Mouse (Mus musculus): ENCODE results near the gene Olfml3.

Gene Olfml3

DNA sequence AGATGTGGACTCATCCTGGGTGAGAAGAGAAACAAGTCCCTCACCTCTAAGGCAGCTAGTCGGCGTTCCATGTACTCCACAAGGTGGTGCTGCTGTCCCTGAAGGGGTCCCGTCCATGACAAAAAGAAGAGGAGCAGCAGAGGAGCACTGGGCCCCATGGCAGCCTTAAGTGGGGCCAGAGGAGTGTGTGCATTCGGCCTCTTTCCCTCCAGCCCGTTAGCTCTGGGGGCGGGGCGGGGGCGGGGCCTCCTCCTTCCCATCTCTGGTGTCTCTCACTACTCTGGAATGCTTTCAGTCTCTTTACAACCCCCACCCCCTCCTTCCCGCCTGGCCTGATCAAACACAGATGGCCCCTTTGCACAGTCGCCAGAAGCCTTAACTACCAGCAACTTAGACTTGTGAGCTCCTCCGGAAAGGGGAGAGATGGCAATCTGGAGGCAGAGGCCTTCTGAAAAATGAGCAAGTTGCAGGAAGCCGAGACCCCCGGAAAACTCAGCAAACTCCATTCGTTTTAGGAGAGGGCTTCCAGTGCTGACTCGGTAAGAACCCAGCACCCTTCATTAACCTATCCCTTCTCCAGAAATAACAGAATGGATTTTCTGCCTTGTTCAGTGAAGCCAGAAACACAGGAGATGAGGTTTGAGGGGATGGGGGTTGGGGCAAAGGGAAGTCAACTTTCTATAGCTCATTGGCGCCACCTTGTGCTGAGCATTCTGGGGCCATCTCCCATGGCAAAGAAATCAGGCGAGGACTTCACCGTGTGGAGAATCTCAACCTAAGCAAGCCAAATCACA, at the start of gene Olfml3:
Gene Olfml3 (minus strand): TSS at position 224 of the 794 bp plus-strand sequence.
- DNase-seq (ENCODE audit: low spot score), result peak; percentile 62

DNA sequence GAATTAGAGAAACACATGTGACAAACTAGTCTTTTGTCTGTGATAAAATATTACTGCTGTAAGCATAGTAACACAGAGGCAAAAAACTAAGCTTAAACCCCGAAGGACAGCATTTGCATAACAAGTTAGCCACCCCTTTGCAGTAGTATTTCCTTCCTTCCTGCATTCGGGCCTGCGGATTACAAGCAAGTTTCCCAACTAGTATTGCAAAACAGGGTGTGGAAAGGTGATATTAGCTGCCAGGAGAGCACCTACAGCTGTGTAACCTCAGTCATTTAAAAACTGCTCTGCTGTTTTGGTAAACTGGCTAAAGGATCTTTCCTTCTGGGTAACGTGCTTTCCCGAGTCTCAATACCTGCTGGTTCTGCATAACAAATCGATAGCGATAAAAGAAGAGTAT, 49.4 kb upstream of the Olfml3 start:
- no peak for DNase-seq (ENCODE audit: low spot score)

DNA sequence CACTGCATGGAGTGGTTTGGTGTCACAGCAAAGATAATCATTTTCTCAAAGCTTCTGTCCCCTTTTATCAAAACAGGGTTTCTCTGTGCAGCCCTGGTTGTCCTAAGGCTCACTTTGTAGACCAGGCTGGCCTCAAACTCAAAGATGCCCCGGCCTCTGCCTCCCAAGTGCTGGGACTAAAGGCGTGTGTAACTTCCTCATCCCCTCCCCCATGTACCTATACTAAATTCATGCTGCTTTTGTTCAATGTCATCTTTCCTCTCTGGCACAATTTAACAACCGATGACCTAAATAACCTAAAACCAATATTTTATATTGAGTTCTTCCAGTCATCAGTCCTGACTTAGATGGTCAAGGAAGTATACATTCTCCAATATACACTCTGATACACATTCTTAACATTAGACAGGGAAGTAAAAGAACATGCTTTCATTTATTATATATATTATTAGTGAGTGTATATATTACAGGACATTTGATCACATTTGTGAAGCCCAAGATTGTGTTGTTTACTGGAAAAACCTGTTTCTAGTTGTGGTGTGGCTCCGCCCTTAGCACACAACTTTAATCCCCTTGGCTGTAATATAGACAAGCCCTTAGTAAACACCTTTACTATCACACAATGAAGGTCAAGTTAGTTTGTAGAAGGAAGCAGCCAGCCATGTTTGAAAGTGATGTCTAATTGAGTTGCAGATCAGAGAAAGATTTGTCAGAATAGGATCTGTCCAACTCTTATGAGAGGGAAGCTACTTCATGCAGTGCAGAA, 45.2 kb upstream of the Olfml3 start:
- DNase-seq (ENCODE audit: low spot score), result no peak

DNA sequence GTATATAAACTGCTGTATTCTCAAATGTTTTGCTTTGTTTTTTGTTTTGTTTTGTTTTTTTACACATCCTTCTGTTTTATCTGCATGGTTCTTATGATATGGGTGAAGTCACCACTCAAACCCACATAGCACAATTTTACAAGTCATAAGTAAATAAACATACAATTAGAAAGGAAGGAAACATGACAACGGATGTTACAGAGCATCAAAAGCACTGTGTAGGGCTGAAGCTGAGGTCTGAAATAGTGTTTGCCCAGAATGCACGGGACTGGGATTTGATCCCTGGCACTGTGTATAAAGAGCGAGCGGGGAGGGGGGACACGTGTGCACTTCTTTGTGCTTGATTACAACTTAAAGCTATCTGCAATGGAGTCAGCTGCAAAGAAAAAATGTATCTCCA, 43.0 kb upstream of the Olfml3 start:
- no peak for DNase-seq (ENCODE audit: low spot score)

DNA sequence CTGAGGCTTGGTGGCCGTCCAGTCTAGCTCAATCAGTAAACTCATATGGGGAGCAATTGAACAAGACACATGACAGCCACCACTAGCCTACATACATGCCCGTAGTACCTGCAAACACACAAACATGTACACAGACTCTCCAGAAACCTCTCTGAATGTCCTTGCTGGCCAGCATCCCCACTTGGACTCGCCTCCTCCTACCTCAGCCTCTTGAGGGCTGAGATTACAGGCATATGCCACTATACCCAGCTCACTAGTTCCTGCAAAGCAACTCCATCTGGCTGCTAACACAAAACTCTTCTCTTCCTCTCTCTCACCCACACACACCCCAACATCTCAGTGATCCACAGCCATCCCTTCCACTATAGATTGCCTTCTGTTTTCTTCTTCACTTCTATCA, 42.5 kb upstream of the Olfml3 start:
- DNase-seq (ENCODE audit: low spot score), result no peak

DNA sequence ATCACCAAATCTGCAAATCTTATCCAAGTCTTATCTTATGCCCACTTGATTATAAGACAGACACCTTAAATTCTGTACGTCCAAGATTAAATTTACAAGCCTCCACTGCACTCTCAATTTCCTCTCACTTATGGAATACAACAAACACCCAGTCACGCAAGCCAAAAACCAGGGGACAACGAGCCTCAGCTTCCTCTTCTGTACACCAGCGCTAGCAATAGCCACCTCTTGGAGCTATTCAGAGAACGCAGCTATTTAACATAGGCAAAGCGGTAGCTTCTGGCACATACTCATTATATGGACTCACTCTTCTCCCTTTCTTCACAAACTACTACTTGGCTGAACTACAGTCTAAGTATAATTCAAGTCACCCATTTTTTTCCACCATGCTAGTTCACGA, 41.4 kb upstream of the Olfml3 start:
- no peak for DNase-seq (ENCODE audit: low spot score)

DNA sequence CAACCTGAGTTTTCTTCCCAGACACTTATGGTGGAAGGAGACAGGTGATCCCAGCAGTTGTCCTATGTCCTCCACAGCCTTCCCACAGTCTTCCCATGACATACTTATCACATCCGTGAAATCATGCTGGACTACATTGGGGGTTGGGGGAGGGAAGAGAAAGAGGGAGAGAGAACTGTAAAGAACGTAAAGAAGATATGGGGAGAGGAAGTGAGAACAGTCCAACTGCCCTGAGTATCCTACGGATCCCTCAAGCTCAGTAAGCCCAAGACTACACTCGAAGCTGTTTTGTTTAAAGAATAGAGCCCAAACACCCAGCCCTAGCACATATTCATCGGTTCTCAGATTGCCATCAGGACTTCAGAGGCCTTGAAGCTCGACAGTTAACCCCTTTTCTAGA, 40.9 kb upstream of the Olfml3 start:
- DNase-seq (ENCODE audit: low spot score), result no peak

DNA sequence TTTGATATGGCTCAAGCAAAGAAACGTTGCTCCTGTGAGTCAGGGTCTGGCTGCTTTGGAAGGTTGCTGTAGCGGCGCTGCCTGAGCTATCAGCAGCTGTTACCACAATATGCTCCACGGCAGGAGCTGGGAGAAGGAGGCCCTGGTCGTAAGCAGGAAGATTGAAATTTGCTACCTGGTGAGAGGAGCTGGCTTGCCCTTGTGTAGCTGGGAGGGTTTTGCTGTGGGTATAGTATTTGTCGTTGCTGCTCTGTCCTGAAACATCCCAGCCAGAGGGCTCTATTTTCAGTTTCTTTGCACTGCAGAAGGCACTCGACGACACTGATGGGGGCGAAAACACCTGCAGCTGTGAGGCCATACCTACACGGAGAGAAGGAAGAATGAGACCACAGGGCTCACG, 40.1 kb upstream of the Olfml3 start:
- no peak for DNase-seq (ENCODE audit: low spot score)

DNA sequence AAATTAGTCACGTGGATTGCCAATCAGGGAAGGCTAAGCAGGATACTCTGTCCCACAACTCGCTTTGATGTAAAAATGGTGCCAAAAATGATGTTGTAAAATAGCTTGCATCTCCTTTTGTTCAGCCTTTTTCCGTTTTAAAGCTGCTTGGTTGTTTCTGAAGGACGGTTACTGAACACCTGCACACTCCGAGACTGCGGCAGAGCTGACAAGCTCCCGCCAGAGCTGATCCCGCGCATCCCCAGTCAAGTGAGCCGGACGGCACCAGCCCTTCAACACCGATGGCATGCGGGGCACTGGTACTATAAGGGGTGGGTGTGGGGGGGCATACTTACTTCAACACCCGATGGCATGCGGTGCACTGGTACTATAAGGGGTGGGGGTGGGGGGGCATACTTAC, 36.2 kb upstream of the Olfml3 start:
- DNase-seq (ENCODE audit: low spot score), result no peak

DNA sequence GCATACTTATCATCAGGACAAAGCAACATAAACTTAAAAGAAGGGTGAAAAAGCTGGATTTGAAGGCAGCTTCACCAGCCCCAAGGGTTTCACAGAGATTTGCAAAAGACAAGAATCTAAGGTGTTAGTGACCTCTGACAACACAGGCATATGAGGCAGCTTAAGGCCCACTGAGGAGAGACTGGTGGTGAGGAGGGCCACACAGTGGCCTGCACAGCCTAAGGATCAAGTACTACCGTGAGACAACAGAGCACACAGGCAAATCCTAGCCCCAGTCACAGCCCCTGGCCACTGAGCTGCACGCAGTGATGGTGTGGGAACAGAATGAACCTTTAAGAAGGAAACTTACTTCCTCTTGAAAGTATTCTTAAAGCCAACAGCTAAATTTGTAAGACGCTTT, 35.7 kb upstream of the Olfml3 start:
- no peak for DNase-seq (ENCODE audit: low spot score)

DNA sequence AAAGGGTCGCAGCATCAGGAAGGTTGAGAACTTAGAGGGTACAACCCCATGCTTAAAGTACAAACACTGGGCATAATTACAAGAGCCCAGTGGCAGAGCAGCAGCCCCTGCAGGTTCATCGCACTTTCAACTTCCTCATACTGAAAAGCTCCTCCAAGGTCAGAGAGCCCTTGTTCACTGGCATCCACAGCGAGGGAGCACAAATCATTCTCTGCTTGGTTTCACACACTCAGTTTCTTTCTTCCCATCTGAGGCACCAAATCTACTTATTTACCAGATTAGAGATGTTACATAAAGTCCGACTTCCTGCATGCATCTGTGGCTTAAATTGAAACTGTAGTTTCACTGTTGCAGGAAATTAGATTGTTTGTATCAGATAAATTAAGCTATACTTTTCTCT, 35.0 kb upstream of the Olfml3 start:
- no peak for DNase-seq (ENCODE audit: low spot score)

DNA sequence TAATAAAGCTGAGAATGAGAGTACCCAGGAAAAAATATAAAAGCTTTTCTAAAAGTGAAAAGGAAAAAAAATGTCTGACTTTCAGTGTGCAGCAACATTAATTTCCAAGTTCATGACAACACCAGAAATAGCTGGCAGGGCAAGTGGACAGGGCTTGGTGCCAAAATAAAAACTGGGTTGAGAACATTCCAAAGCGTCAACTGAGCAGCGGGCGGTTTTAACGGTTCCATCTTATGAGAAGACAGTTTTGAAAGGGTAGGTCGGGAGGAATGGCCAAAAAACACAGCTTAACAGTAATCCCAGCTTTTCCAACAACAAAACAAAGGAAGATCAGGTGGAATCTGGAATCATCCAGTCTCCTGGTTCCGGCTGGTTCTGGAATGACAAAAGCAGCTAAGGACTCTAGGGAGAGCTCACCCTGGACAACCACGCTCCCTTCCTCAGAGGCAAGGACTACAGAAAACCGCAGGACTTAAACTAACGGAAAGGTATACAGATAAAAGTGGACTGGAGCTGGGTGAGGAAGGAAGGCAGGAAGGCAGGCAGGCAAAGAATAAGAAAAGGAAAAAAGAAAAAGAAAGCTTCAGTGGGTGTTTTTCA, 33.8 kb upstream of the Olfml3 start:
- no peak for DNase-seq (ENCODE audit: low spot score)

DNA sequence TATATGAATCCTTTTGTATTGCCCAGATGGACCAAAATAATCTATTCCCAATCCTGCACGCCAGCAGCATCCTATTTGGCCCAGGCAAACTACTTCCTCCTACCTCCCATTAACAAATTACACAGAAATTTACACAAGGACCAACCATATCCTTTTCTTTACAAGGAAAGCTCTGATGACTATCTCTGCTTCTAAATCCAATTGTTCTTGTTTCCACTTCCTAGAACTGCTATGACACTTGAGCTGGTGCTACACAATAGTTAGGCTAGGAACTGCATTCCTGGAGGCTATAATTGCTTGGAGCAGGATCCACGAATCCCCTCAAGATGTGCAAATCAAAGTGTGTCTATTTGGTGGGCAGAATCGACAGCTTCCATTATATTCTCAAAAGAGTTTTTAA, 29.0 kb upstream of the Olfml3 start:
- no peak for DNase-seq (ENCODE audit: low spot score)

DNA sequence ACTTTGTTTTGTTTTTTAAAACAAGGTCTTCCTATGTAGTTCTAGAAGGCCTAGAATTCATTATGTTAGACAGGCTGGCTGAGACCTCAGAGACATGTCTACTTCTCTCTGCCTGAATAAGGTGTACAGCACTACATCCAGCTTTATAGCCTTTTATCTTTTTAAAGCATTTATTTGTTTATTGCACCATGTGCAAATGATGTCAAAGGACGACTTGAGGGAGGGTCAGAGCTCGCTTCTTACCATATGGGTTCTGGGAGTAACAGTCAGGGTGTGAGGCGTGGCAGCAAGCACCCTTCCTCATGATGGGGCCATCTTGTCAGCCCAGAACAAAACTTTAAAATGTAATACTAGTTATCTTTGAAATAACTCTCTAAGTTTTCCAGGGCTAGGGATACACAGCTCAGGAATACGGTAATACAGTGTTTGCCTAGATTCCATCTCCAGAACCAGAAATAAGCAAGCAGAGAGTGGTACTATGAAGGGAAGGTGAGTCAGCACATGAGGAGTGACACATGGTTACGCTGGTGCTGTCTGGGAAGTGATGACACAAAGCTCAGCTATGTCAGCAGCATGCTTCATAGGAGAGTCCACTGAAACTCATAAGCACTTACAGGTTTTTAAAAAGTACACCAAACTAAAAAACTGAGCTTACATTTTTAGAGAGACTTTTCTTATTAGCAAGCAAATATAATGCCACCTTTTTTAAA, 21.6 kb upstream of the Olfml3 start:
- DNase-seq (ENCODE audit: low spot score), result no peak

DNA sequence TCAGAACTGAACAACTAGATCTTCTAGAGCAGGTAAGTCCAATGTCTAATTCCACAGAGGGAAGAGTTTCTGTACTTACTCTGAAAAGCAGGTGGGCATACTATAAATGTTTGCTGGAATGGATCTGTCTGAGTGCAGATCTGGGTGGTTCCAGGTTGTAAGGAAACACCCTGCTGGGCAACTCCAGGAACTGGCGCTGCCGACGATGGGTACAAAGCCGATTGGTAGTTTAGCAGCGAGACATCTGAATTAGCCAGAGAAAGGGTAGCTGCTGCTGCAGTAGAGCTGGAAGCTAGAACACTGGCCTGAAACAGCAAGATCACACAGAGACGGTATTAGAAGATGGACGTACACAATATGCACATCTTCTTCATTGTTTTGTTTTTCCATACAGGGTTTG, 20.7 kb upstream of the Olfml3 start:
- DNase-seq (ENCODE audit: low spot score), result no peak

DNA sequence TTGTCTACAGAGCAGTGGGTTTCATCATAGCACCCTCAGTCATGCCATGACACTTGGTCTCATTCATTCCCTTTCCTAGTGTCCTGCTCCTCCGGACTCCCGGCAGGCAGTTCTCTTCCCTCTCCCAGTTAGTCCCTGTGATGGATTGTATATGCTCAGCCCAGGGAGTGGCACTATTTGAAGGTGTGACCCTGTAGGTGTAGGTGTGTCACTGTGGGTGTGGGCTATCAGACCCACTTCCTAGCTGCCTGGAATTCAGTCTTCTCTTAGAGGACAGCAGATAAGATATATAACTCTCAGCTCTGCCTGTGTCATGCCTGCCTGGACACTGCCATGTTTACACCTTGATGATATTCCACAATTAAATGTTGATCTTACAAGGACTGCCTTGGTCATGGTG, 19.1 kb upstream of the Olfml3 start:
- DNase-seq (ENCODE audit: low spot score), result no peak

DNA sequence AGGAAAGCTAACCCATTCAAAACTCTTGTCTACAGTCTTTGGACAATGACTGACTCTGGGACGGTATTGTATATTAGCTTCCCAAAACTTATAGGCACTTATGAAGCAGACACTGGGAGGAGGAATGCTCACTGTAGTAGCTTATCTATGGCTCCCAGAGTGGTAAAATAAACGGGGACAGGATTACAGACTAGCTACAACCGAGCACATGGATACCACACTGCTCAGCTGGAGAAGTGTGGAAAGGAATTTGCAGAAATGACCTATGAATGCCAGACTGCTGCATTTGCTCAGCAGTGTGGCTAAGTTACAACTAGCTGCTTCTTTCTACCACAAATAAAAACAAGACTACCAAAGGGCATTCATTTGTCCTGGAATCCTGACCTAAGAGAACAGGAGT, 17.6 kb upstream of the Olfml3 start:
- no peak for DNase-seq (ENCODE audit: low spot score)

DNA sequence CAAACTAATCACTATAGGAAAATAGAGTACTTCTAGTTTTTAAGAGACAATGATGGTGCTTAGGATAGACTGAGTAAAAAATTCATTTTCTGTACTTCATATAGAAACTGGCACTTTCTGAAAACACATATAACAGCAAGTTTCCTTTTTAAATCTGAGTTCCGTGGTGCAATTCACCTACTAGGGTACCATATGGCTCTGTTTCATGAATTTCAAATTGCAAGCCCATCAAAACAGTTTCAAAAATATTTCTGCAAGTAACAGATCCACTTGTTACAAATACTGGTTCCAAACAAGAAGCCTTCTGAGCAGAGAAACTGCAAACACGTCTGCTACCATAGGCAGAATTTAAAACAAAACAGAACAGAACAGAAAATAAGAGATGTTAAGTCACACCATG, 13.8 kb upstream of the Olfml3 start:
- no peak for DNase-seq (ENCODE audit: low spot score)

DNA sequence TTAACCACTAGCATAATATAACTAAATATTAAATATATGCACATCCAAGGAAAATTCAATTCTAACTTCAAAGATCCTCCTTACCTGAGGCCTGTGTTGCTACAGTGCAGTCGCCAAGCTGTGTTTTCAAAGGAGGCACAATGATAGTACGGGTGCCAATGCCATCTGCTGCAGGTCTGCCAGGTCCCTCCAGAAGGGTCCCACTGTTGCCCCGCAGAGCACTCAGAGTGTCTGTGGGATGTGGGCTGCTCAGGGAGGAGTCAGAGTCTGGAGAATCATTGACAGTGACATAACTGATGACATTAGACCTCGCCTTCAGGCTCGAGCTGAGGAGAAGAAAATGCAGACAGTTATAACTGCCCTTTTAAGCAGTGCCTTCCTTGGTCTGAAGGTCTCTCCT, 8.9 kb upstream of the Olfml3 start:
- no peak for DNase-seq (ENCODE audit: low spot score)

DNA sequence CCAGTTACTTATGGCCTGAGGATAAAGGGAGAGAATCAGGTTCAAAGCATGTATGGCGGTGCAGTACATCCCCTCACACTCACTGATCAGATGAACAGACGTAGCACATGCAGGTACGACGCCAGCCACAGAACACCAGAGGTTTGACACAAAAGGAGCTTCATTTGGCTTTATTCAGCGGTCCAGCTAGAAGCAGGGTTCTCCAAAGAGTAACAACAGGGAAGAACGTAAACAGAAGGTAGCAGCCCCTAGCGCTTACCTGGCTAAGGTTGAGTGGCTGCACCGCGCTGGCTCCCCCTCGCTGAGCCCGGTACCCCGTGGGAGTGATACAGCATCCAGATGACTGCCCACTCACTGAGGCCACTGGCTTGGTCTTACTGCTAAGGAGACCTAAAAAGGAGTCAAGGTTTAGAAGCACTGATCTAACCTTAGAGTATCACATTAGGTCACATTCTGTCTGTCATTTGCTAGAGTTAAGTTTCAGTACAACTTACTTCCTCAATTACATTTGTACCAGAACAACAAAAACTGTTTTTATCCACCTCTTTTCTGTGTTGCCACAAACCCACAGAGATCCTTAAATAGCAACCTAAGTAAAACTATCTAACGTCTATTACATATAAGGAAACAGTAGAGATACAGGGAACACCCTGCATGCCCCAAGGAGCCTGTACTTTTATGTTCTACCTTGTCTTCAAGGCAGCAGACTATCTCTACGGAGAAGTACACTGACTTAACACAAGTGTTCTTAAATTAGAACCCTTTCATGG, 7.4 kb upstream of the Olfml3 start:
- DNase-seq (ENCODE audit: low spot score), result no peak

DNA sequence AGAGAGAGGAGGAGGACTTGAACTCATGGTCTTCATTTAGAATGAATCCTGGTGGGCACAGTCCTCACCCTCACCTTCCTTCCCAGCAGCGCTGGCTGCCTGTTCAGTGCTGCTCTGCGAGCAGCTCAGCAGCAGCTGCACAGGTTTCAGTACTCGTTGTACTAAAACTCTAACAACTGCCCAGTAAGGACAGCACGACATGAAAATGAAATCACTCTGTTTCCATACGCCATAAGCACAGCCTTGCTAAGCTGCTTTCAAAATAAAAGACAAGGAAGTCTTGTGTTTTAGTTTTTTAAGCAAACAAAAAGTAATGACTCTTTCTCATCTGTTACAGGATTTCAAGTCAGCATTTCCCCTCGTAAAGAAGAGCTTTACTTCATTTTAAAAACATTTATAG, 5.4 kb upstream of the Olfml3 start:
- no peak for DNase-seq (ENCODE audit: low spot score)

DNA sequence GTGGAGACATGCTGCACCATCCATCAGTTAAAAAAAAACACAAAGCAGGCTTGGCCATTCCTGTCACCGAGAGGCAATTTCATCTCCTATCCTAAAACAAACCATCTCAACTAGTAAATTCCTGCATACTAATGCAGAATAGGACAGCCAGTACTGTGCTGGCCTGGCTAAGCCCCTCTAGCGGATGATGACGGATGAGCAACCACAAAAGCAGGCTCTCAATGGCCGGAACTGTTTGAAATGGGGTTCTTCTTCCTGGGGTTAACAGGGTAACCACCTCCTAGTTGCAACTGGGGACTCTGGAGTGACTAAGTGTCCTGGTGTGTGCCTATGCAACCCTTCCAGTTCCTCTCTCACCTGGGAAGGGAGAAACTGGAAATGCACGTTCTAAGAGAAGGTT, 2.5 kb upstream of the Olfml3 start:
- DNase-seq (ENCODE audit: low spot score), result no peak

Data from urinary bladder, postnatal 10 days (tissue).